Mouse (Mus musculus): ENCODE results near the gene A930009A15Rik. TPM values are rescaled to one million over a fixed set of nuclear protein-coding genes. Genes with fewer than 3 reads are reported as not detected.

A930009A15Rik gene
- polyA plus RNA-seq, 1 experiment from 2014 or later = not detected

- whole genome bisulfite sequencing = 29% methylated on average over 11 of the region's 14 CpGs
- H3K4me2 ChIP-seq (ENCODE audit: low read length) = no peak overlapping the region
- peaks cover 58% of the 10 kb centered on the region for H3K27me3 ChIP-seq (ENCODE audit: control insufficient read depth, insufficient read depth, low read length)
Observed at GRCm38 (mm10) chr10:115584656-115585055, 14.9 kb downstream of the A930009A15Rik start.

GRCm38 (mm10) chr10:115585491-115586245 lies 15.9 kb downstream of the A930009A15Rik start:
- Histone ChIP-seq H3K36me3 (ENCODE audit: control insufficient read depth, insufficient read depth, low read length) (no peaks in the 10 kb centered on the region), H3K4me1 (ENCODE audit: control insufficient read depth in 2 of 2, insufficient read depth in 2 of 2, low read length in 2 of 2) (peaks cover 6 to 21% of the 10 kb centered on the region in 2 experiments), H3K27ac (replicated peaks in 1 of 2; ENCODE audit: control insufficient read depth in 1 of 2, insufficient read depth in 1 of 2, low read depth in 2 of 2, low read length in 2 of 2) (no peak overlapping the region), H3K9ac (ENCODE audit: low read length) (no peak overlapping the region; the same call in 1 of the 2 replicates), H3K4me2 (ENCODE audit: low read length) (peak overlapping the region; percentile 97), H3K27me3 (ENCODE audit: control insufficient read depth, insufficient read depth, low read length) (peaks cover 59% of the 10 kb centered on the region), H3K9me3 (ENCODE audit: control insufficient read depth, low read length) (no peaks in the 10 kb centered on the region), H3K4me3 (ENCODE audit: control insufficient read depth in 1 of 2, insufficient read depth in 1 of 2, low read depth in 1 of 2, low read length in 2 of 2) (peak overlapping the region in 1 of 2 experiments; percentile 49; a peak in 2 of 4 replicates)
- WGBS = 2% methylated on average over 21 of the region's 21 CpGs
- no peak for ATAC-seq (ENCODE audit: insufficient number of reproducible peaks, insufficient read depth, low FRiP score, low read depth)

More at GRCm38 (mm10) chr10:115584656-115585055, 14.9 kb downstream of the A930009A15Rik start:
- Histone ChIP-seq H3K9ac (ENCODE audit: low read length) (no peak overlapping the region), H3K4me1 (ENCODE audit: control insufficient read depth in 2 of 2, insufficient read depth in 2 of 2, low read length in 2 of 2) (peaks cover 7 to 21% of the 10 kb centered on the region in 2 experiments), H3K9me3 (ENCODE audit: control insufficient read depth, low read length) (no peaks in the 10 kb centered on the region), H3K27ac (replicated peaks in 1 of 2; ENCODE audit: control insufficient read depth in 1 of 2, insufficient read depth in 1 of 2, low read depth in 2 of 2, low read length in 2 of 2) (no peak overlapping the region), H3K4me3 (ENCODE audit: control insufficient read depth in 1 of 2, insufficient read depth in 1 of 2, low read depth in 1 of 2, low read length in 2 of 2) (no peak overlapping the region), H3K36me3 (ENCODE audit: control insufficient read depth, insufficient read depth, low read length) (no peaks in the 10 kb centered on the region)
- no peak for ATAC-seq (ENCODE audit: insufficient number of reproducible peaks, insufficient read depth, low FRiP score, low read depth)

GRCm38 (mm10) chr10:115586246-115587231 lies 16.8 kb downstream of the A930009A15Rik start:
- H3K27me3 ChIP-seq (ENCODE audit: control insufficient read depth, insufficient read depth, low read length) = peaks cover 59% of the 10 kb centered on the region
- under 1% methylated on average over 41 of the region's 41 CpGs for WGBS
- no peaks in the 10 kb centered on the region for H3K36me3 ChIP-seq (ENCODE audit: control insufficient read depth, insufficient read depth, low read length)
- H3K9me3 ChIP-seq (ENCODE audit: control insufficient read depth, low read length) = no peaks in the 10 kb centered on the region
- H3K27ac ChIP-seq (replicated peaks in 1 of 2; ENCODE audit: control insufficient read depth in 1 of 2, insufficient read depth in 1 of 2, low read depth in 2 of 2, low read length in 2 of 2) = no peak overlapping the region
- ATAC-seq (ENCODE audit: insufficient number of reproducible peaks, insufficient read depth, low FRiP score, low read depth) = peak; percentile 44; the same call in 1 of the 2 replicates
- peak overlapping the region; percentile 97 for H3K4me2 ChIP-seq (ENCODE audit: low read length)
- H3K9ac ChIP-seq (ENCODE audit: low read length) = peak overlapping the region; percentile 21; the same call in 1 of the 2 replicates
- peak overlapping the region; percentile 49 to 57 for H3K4me3 ChIP-seq (ENCODE audit: control insufficient read depth in 1 of 2, insufficient read depth in 1 of 2, low read depth in 1 of 2, low read length in 2 of 2)
- H3K4me1 ChIP-seq (ENCODE audit: control insufficient read depth in 2 of 2, insufficient read depth in 2 of 2, low read length in 2 of 2) = peaks cover 6 to 21% of the 10 kb centered on the region in 2 experiments

- peaks cover 6 to 21% of the 10 kb centered on the region in 2 experiments for H3K4me1 ChIP-seq (ENCODE audit: control insufficient read depth in 2 of 2, insufficient read depth in 2 of 2, low read length in 2 of 2)
- peak within 1 kb of the TSS; percentile 97 for H3K4me2 ChIP-seq (ENCODE audit: low read length)
- 0% methylated on average over 47 of the region's 47 CpGs for WGBS
- H3K27me3 ChIP-seq (ENCODE audit: control insufficient read depth, insufficient read depth, low read length) = peaks cover 59% of the 10 kb centered on the region
- H3K4me3 ChIP-seq (ENCODE audit: control insufficient read depth in 1 of 2, insufficient read depth in 1 of 2, low read depth in 1 of 2, low read length in 2 of 2) = peak within 1 kb of the TSS; percentile 49 to 57
- H3K27ac ChIP-seq (replicated peaks in 1 of 2; ENCODE audit: control insufficient read depth in 1 of 2, insufficient read depth in 1 of 2, low read depth in 2 of 2, low read length in 2 of 2) = no peak within 1 kb of the TSS
- H3K9ac ChIP-seq (ENCODE audit: low read length) = peak within 1 kb of the TSS; percentile 21; the same call in 1 of the 2 replicates
- H3K9me3 ChIP-seq (ENCODE audit: control insufficient read depth, low read length) = no peaks in the 10 kb centered on the region
- H3K36me3 ChIP-seq (ENCODE audit: control insufficient read depth, insufficient read depth, low read length) = no peaks in the 10 kb centered on the region
- ATAC-seq (ENCODE audit: insufficient number of reproducible peaks, insufficient read depth, low FRiP score, low read depth) = peak; percentile 77
Observed at GRCm38 (mm10) chr10:115587301-115587969, 17.6 kb downstream of the A930009A15Rik start, which contains the start of gene Lgr5. TSS of gene Lgr5 (minus strand) at chr10:115587780.

GRCm38 (mm10) chr10:115587979-115588378 lies 18.2 kb downstream of the A930009A15Rik start:
- H3K9me3 ChIP-seq (ENCODE audit: control insufficient read depth, low read length) = no peaks in the 10 kb centered on the region
- H3K4me2 ChIP-seq (ENCODE audit: low read length) = peak overlapping the region; percentile 97
- H3K27ac ChIP-seq (replicated peaks in 1 of 2; ENCODE audit: control insufficient read depth in 1 of 2, insufficient read depth in 1 of 2, low read depth in 2 of 2, low read length in 2 of 2) = no peak overlapping the region
- 2% methylated on average over 7 of the region's 7 CpGs for WGBS
- H3K27me3 ChIP-seq (ENCODE audit: control insufficient read depth, insufficient read depth, low read length) = peaks cover 59% of the 10 kb centered on the region
- H3K4me3 ChIP-seq (ENCODE audit: control insufficient read depth in 1 of 2, insufficient read depth in 1 of 2, low read depth in 1 of 2, low read length in 2 of 2) = peak overlapping the region; percentile 49 to 57
- H3K36me3 ChIP-seq (ENCODE audit: control insufficient read depth, insufficient read depth, low read length) = no peaks in the 10 kb centered on the region
- ATAC-seq (ENCODE audit: insufficient number of reproducible peaks, insufficient read depth, low FRiP score, low read depth) = no peak
- no peak overlapping the region for H3K9ac ChIP-seq (ENCODE audit: low read length)
- peaks cover 6 to 21% of the 10 kb centered on the region in 2 experiments for H3K4me1 ChIP-seq (ENCODE audit: control insufficient read depth in 2 of 2, insufficient read depth in 2 of 2, low read length in 2 of 2)

GRCm38 (mm10) chr10:115593221-115593620 lies 23.4 kb downstream of the A930009A15Rik start:
- Histone ChIP-seq H3K4me1 (ENCODE audit: control insufficient read depth in 2 of 2, insufficient read depth in 2 of 2, low read length in 2 of 2) (no peaks in the 10 kb centered on the region; a peak in 1 of 4 replicates), H3K4me3 (ENCODE audit: control insufficient read depth in 1 of 2, insufficient read depth in 1 of 2, low read depth in 1 of 2, low read length in 2 of 2) (no peak overlapping the region), H3K27me3 (ENCODE audit: control insufficient read depth, insufficient read depth, low read length) (peaks cover 15% of the 10 kb centered on the region), H3K36me3 (ENCODE audit: control insufficient read depth, insufficient read depth, low read length) (no peaks in the 10 kb centered on the region), H3K9ac (ENCODE audit: low read length) (no peak overlapping the region), H3K9me3 (ENCODE audit: control insufficient read depth, low read length) (no peaks in the 10 kb centered on the region), H3K27ac (replicated peaks in 1 of 2; ENCODE audit: control insufficient read depth in 1 of 2, insufficient read depth in 1 of 2, low read depth in 2 of 2, low read length in 2 of 2) (no peak overlapping the region), H3K4me2 (ENCODE audit: low read length) (no peak overlapping the region)
- no peak for ATAC-seq (ENCODE audit: insufficient number of reproducible peaks, insufficient read depth, low FRiP score, low read depth)
- 70% methylated on average over 11 of the region's 11 CpGs for WGBS

- Histone ChIP-seq H3K9me3 (ENCODE audit: control insufficient read depth, low read length) (no peaks in the 10 kb centered on the region), H3K9ac (ENCODE audit: low read length) (no peak overlapping the region), H3K27me3 (ENCODE audit: control insufficient read depth, insufficient read depth, low read length) (peaks cover 11% of the 10 kb centered on the region), H3K4me2 (ENCODE audit: low read length) (no peak overlapping the region), H3K4me1 (ENCODE audit: control insufficient read depth in 2 of 2, insufficient read depth in 2 of 2, low read length in 2 of 2) (no peaks in the 10 kb centered on the region), H3K27ac (replicated peaks in 1 of 2; ENCODE audit: control insufficient read depth in 1 of 2, insufficient read depth in 1 of 2, low read depth in 2 of 2, low read length in 2 of 2) (no peak overlapping the region), H3K36me3 (ENCODE audit: control insufficient read depth, insufficient read depth, low read length) (no peaks in the 10 kb centered on the region), H3K4me3 (ENCODE audit: control insufficient read depth in 1 of 2, insufficient read depth in 1 of 2, low read depth in 1 of 2, low read length in 2 of 2) (no peak overlapping the region)
- 83% methylated on average over 6 of the region's 6 CpGs for WGBS
- no peak for ATAC-seq (ENCODE audit: insufficient number of reproducible peaks, insufficient read depth, low FRiP score, low read depth)
Observed at GRCm38 (mm10) chr10:115593651-115594050, 23.9 kb downstream of the A930009A15Rik start.

All from heart, embryonic 14.5 days (tissue).